Mouse (Mus musculus) brain, embryonic 14.5 days (tissue): ENCODE measurements around the gene Lysmd4.

Experiments
- CTCF ChIP-seq: fragments of 200-500 bp; IDR thresholded peaks from 2 replicates; pipeline ENCODE4 v1.5.1; 2012; ENCODE audit warnings: inconsistent platforms, mild to moderate bottlenecking, moderate library complexity, borderline replicate concordance; ENCODE audit not compliant: insufficient read depth, insufficient read length; ENCODE audit errors: extremely low read depth
- POLR2A ChIP-seq: fragments of 200-500 bp; IDR thresholded peaks from 2 replicates; pipeline ENCODE4 v1.6.1; 2012; ENCODE audit warnings: mild to moderate bottlenecking, inconsistent platforms, borderline replicate concordance; ENCODE audit not compliant: poor library complexity, insufficient read depth, insufficient read length, severe bottlenecking; ENCODE audit errors: extremely low read depth

DNA sequence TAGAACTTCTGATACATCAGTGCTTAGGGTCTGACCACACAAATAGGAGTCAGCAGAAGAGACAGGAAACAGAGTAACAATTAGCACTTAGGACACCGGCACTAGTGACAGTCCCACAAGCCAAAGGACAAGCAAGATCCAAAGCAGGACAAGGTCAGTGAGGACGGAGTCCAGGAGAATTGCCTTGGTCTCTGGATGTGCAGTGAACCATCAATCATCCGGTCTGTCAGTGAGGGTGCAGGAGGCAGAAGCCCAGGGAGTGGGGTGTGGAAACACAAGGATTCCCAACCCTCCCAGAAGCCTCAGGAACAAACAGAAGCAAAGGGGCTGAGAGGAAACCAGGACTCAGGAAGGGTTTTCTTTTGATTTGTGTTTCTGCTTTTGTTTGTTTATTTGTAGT is 18.7 kb upstream of the Lysmd4 start:
- TF ChIP-seq CTCF (no peak), POLR2A (no peak)
